Mouse (Mus musculus) mouse trophoblast stem cell (cell line): ENCODE data around the gene Arntl.

Experiments used
- in situ Hi-C, 2 experiments: fragments of 300-500 bp; cut with MseI, MboI; formaldehyde crosslinking; loops; 2 replicates in 1 of 2; 3 replicates in 1 of 2; pipeline ENCODE4 v1.15.1; 2025

Gene Arntl

DNA sequence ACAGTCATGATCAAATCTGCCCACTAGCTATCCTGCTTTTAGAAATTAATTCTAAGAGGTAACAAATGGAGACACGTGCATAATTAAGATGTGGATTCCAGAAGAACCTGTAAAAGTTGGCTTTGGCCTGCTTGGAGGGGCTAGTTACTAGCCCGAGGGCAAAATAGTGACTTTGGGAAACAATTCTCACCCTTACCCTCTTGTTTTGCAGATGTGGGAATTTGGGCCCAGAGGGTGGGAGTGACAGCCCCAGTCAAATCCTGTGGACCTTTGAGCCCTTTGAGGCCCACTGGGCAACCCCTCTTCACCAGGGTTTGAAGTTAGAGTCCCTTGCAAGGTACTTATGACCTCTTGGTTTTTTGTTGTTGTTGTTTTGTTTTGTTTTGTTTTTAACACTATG lies 72.0 kb downstream of the Arntl start:
- in situ Hi-C loops, result no loop called here

DNA sequence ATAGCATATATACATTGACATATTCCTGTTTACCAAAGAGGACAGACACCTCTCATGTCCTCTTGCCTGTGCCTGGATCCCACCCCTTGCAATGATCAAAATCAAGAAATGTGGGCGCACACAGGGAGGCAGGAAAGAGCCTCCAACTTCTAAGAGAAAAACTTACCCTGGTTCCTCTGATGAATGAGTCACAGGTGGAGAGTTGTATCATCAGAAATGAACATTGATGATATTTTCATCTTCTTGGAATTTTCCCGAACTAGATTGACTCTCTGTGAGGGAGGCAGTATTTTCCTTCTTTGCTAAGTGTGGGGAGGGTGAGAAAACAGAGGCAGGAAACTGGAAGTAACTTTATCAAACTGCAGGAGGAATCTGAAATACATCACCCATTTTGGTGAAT lies 78.1 kb downstream of the Arntl start:
- in situ Hi-C loops, result no loop called here

DNA sequence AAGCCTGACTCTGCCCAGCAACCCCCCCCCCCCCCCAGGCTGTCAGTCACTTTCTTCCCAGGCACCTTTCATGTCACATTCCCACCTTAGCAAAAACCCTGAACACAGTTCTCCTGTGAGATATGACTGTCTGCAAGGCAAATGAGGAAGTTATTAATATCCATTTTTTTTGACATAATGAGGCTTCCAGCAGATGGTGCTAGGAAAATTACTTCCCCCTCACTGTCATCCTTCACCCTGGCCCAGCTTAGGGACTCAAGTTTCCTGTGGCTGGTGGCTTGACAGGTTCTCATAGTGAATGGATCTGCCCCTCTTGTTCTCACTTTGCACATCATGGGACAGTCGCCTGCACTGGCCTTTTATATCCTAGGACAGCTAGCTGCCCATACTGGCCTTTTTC lies 81.9 kb downstream of the Arntl start:
- in situ Hi-C loops, result no loop called here

DNA sequence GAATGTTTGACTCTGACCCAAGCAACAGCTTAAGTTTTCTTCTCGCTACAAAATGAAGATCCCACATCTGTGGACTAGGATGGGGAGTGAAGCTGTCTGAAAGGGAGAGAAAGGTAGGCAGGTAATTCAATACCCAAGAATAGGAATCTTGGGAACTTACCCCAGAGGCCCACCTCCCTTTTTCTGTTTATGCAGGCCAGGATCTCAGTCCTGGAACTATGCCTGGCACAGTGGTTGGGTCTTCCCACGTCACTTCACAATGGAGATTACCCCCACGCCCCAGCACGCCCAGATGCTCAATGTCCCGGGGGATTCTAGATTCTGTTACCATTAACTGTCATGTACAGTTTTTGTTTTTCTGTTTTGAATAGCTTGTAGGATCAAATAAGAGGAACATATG lies 84.5 kb downstream of the Arntl start:
- in situ Hi-C loops, result no loop called here

DNA sequence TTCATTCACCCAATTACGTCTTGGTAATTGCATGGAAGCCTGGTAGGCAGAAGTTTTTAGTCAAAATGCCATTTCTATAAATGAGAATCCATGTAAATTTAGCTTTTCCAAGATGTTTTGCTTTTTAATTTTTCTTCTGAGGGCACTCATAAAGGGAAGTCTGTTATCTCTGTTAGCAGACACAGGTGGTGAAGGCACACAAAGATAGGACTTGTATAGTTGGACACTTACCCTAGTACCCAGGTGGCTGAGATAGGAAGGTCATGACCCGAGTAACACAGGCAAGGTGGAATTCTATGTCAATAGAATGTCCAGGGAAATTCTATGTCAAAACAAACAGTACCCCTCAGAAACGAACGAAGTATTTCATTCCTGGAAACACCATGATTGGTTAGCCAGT lies 84.9 kb downstream of the Arntl start:
- in situ Hi-C loops, result no loop called here

- in situ Hi-C loops, result no loop called here
These were observed 87.3 kb downstream of the Arntl start for GRCm38 (mm10) chr7:113294598-113294997.

DNA sequence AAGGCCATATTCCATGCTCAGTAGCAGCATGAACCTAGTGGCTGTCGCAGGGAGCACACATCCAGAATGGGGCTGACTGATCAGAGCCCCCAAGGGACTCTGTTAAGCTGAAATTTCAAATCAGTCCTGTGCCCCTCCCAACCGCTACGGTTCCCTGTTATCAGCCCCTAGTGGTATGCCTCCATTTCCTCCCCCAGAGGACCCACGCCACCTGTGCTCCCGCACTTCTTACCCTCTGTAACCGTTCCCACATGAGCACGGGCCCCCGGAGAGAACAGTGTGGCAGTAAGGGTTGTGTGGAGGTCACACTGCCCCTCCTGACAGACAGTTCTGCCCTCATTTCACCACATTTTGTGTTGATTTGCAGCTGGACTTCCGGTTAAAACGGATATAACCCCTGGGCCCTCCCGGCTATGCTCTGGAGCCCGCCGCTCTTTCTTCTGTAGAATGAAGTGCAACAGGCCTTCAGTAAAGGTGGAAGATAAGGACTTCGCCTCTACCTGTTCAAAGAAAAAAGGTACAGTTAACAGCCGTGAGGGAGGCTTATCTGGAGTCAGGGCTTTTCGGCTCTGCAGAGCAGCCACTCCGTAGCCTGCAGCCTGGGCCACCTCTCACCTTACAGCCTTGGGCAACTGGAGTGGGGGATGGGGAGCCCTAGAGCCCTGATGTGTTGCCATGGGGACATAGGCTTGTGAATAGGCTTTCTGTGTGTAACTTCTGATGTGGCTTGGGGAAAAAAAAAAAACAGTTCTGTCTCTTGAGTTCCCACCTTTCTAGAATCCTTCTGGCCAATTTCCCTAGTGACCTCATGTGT lies 88.0 kb downstream of the Arntl start:
- in situ Hi-C loops, result no loop called here

DNA sequence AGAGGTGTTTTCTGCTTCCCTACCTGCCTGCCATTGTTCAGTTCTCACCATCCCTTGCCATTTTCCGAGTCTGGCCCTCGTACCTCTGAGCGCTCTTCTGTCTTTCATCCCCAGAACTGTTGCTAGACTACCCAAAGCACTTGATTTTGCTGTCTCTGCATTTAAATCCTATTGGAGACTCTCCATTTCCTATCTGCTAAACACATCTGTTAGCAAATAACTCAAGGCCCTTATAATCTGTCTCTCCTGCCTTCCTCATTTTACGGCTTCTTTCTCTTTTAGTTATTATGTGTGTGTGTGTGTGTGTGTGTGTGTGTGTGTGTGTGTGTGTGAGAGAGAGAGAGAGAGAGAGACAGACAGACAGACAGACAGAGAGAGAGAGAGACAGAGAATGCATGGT lies 90.5 kb downstream of the Arntl start:
- in situ Hi-C loops, result no loop called here

GRCm38 (mm10) chr7:113310136-113310535 lies 102.9 kb downstream of the Arntl start:
- in situ Hi-C loops, result no loop called here

GRCm38 (mm10) chr7:113311784-113312183 lies 104.5 kb downstream of the Arntl start:
- in situ Hi-C loops, result no loop called here

- in situ Hi-C loops, result no loop called here
These were observed 112.9 kb downstream of the Arntl start for GRCm38 (mm10) chr7:113320128-113320527.

DNA sequence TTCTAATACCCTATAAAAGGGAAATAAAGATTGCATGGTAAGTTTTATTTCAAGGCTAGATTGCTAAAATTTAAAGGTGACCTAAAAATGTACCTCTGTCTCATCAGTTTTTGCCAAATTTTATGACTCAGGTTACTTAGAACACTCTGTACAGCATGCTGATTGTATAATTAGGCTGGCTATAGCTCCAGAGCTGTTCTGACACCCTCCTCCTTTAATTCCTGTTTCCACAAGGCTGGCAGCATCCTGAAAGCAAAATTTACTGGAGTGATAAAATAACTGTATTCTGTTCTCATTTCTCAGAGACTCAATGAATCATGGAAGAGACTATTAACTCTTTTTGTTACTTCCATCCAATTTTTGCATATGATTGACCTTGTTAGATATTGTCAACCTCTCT lies 126.8 kb downstream of the Arntl start:
- in situ Hi-C loops, result no loop called here

GRCm38 (mm10) chr7:113335250-113335649 lies 128.0 kb downstream of the Arntl start:
- in situ Hi-C loops, result no loop called here

DNA sequence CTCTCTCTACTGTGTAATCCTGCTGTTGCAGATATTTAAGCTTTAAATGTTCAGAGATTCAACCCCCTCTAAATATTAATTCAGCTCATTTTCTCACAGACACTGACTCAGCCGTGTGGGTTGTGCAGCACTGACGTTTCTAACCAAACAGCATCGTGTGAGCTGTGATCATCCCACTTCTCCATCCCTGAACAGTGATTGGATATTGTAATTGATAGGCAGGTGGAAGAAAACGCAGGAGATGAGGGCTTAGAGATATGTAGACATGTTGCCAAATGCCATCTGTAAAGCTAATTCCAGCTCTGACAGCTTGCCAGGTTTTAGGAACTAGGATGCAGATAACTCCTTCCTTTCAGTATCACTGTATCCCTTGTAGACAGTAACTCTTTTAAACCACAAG lies 140.0 kb downstream of the Arntl start:
- in situ Hi-C loops, result no loop called here

GRCm38 (mm10) chr7:113347694-113348093 lies 140.4 kb downstream of the Arntl start:
- in situ Hi-C loops, result no loop called here

GRCm38 (mm10) chr7:113349089-113349488 lies 141.8 kb downstream of the Arntl start:
- in situ Hi-C loops, result no loop called here
